Mouse (Mus musculus) E14TG2a.4 (cell line): ENCODE results near the gene 2900026A02Rik.

Experiments used
- CTCF ChIP-seq: conservative IDR thresholded peaks from 2 replicates; pipeline ENCODE4 v1.5.1; 2014; ENCODE audit warnings: low read length
- NANOG ChIP-seq: IDR thresholded peaks from 2 replicates; pipeline ENCODE4 v1.6.1; 2014; ENCODE audit warnings: borderline replicate concordance, low read length, mixed read lengths
- POU5F1 ChIP-seq: IDR thresholded peaks from 2 replicates; pipeline ENCODE4 v1.6.1; 2014; ENCODE audit warnings: low read length, borderline replicate concordance

DNA sequence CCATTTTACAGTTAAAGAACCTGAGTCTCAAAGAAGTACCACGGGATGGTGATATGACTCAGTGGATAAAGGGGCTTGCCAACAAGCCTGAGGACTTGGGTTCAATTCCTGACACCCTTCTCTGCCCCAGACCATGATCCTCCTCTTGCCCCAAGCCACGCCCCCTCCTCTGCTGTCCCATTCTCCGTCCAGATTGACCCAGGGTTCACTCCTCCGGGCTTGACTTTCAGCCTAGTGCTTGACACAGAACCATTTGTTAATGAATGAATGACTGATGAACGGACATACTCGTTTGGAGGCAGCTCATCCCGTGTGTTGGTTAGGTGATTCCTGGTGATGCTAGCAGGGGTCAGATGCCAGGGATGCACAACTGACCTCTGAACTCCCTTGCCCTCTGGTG is 1.2 kb downstream of the 2900026A02Rik start:
- no peak for TF ChIP-seq CTCF
- no peak for TF ChIP-seq NANOG
- TF ChIP-seq POU5F1: no peak
